Mouse (Mus musculus) spleen, adult 2 months (tissue): ENCODE measurements around the gene Lipc. TPM values are rescaled to one million over a fixed set of nuclear protein-coding genes. Genes with fewer than 3 reads are reported as not detected.

Experiments
- DNase-seq, 2 experiments: peaks; one replicate each; pipeline versions ENCODE4 v3.0.0 to v3.0.0-alpha.2; 2012 to 2021; ENCODE audit warnings: low spot score in 2 of 2, low read depth in 1 of 2
- H3K27ac ChIP-seq: fragments of 200-500 bp; 2 replicates; pipeline ENCODE4 v1.5.1; 2012; ENCODE audit warnings: low read length, inconsistent platforms; ENCODE audit not compliant: insufficient read depth
- H3K27me3 ChIP-seq: fragments of 200-500 bp; 2 replicates; pipeline ENCODE4 v1.6.1; 2012; ENCODE audit warnings: mild to moderate bottlenecking, moderate library complexity, low read length, inconsistent platforms; ENCODE audit not compliant: control insufficient read depth, insufficient read depth
- H3K36me3 ChIP-seq: fragments of 200-500 bp; 2 replicates; pipeline ENCODE4 v1.6.1; 2012; ENCODE audit warnings: mild to moderate bottlenecking, low read length, inconsistent platforms; ENCODE audit not compliant: control insufficient read depth, insufficient read depth
- H3K4me1 ChIP-seq: fragments of 200-500 bp; 2 replicates; pipeline ENCODE4 v1.6.1; 2011; ENCODE audit warnings: inconsistent platforms; ENCODE audit not compliant: control insufficient read depth, insufficient read depth, insufficient read length
- H3K4me3 ChIP-seq: fragments of 200-500 bp; 2 replicates; pipeline ENCODE4 v1.5.1; 2011; ENCODE audit warnings: mild to moderate bottlenecking, inconsistent platforms; ENCODE audit not compliant: insufficient read depth, insufficient read length; ENCODE audit errors: extremely low read depth
- CTCF ChIP-seq: fragments of 200-500 bp; IDR thresholded peaks from 2 replicates; pipeline ENCODE4 v1.5.1; 2011; ENCODE audit warnings: mild to moderate bottlenecking, inconsistent platforms; ENCODE audit not compliant: insufficient read depth, insufficient read length, insufficient replicate concordance; ENCODE audit errors: extremely low read depth
- POLR2A ChIP-seq: fragments of 200-500 bp; IDR thresholded peaks from 2 replicates; pipeline ENCODE4 v1.6.1; 2011; ENCODE audit warnings: low read depth, low read length, inconsistent platforms
- WGBS: fragments of 180-500 bp; shearing (Covaris S2); methylation state at CpG from one replicate; pipeline ENCODE4 v1.1.7; 2018; 5-methylcytosine and 5-hydroxymethylcytosine counted together
- polyA plus RNA-seq: library from polyadenylated mRNA; depleted of rRNA; stranded (reverse); fragments of >200 nt; gene quantifications from 2 replicates; pipeline ENCODE4 v1.2.3, GENCODE M21; 2012

Lipc gene
- polyA plus RNA-seq, 1 experiment = 3.7 TPM

DNA sequence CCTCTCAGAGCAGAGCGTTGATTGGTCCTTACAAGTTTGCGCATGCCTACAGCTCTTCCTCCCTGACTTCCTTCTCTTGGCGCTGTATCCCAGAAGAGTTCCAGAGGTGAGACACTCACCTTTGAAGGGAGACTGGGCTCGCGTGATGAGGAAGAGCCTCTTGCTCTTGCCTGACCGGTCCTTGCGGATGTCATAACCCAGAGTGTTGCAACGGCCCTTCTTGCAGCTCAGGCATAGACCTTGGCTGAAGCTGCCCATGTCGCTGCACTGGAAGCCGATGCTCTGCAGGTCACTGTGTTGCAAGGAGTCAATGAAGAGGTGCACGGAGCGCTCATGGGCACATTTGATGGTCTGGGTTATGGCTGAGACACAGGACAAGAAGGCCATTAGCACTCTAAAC is 139.5 kb downstream of the Lipc start:
- WGBS = 93% methylated on average over 12 of the region's 12 CpGs
- H3K4me3 ChIP-seq = no peak overlapping the region
- TF ChIP-seq POLR2A (no peak), CTCF (no peak)

DNA sequence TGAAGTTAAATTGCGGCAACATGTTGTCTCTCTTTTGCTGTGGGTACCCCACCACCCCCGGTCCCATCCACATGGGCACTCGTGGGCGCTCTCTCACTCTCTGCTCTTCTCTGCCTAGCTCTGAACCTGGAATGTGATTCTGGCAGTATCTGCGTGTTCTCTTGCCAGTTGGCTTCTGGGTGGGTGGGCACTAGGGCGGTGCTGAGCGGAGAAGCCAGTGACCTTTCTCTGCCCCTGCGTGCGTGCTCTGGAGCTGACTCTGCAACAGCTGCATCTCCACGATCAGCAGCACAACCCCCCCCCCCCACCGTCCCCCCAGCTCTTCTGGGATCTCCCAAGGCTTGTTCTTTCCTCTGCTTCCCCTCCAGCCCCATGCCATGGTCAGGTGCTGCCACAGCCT is 144.3 kb downstream of the Lipc start:
- Histone ChIP-seq H3K4me1 (no peaks in the 10 kb centered on the region), H3K4me3 (no peak overlapping the region), H3K36me3 (no peaks in the 10 kb centered on the region), H3K27me3 (no peaks in the 10 kb centered on the region), H3K27ac (no peak overlapping the region)
- WGBS = 62% methylated on average over 11 of the region's 11 CpGs
- no peak for DNase-seq
- no peak for TF ChIP-seq POLR2A
- TF ChIP-seq CTCF = no peak

More for the DNA sequence above, 139.5 kb downstream of the Lipc start:
- Histone ChIP-seq H3K36me3 (no peaks in the 10 kb centered on the region), H3K27me3 (no peaks in the 10 kb centered on the region), H3K4me1 (peaks cover 5% of the 10 kb centered on the region; the same call in 1 of the 2 replicates), H3K27ac (no peak overlapping the region)
- no peak for DNase-seq

DNA sequence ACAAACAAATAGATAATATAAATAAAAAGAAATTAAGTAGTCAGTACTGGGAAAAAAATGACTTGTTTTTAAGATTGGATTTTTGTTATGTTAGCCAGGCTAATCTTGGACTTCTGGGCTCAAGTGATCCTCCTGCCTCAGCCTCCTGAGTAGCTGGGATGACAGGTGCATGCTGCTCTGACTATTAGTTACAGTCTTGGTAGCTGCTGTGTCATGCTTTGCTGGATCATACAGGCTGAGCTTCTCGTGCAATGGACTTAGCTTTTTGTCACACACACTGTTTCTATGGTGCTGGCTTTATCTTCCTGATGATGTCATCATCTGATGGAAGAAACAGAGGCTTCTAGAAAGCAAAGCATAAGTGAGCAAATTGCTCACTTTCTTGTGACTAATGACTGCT is 146.0 kb downstream of the Lipc start:
- 63% methylated on average over 1 of the region's 1 CpGs for WGBS
- no peak overlapping the region for H3K27ac ChIP-seq
- TF ChIP-seq POLR2A (no peak), CTCF (no peak)
- DNase-seq = no peak
- no peaks in the 10 kb centered on the region for H3K36me3 ChIP-seq
- H3K4me1 ChIP-seq = no peaks in the 10 kb centered on the region
- H3K27me3 ChIP-seq = no peaks in the 10 kb centered on the region
- H3K4me3 ChIP-seq = no peak overlapping the region

GRCm38 (mm10) chr9:70802816-70803215 is 149.2 kb downstream of the Lipc start:
- no peaks in the 10 kb centered on the region for H3K4me1 ChIP-seq
- H3K36me3 ChIP-seq = no peaks in the 10 kb centered on the region
- no peak for TF ChIP-seq POLR2A
- TF ChIP-seq CTCF = no peak
- WGBS = 76% methylated on average over 3 of the region's 3 CpGs
- H3K27me3 ChIP-seq = no peaks in the 10 kb centered on the region
- H3K27ac ChIP-seq = no peak overlapping the region
- no peak overlapping the region for H3K4me3 ChIP-seq
- DNase-seq = no peak

- TF ChIP-seq CTCF (no peak), POLR2A (no peak)
- Histone ChIP-seq H3K27me3 (no peaks in the 10 kb centered on the region), H3K4me1 (no peaks in the 10 kb centered on the region), H3K27ac (no peak overlapping the region), H3K36me3 (no peaks in the 10 kb centered on the region), H3K4me3 (no peak overlapping the region)
- DNase-seq = no peak
- WGBS = 94% methylated on average over 3 of the region's 3 CpGs
These were observed 150.3 kb downstream of the Lipc start for GRCm38 (mm10) chr9:70801761-70802160.

DNA sequence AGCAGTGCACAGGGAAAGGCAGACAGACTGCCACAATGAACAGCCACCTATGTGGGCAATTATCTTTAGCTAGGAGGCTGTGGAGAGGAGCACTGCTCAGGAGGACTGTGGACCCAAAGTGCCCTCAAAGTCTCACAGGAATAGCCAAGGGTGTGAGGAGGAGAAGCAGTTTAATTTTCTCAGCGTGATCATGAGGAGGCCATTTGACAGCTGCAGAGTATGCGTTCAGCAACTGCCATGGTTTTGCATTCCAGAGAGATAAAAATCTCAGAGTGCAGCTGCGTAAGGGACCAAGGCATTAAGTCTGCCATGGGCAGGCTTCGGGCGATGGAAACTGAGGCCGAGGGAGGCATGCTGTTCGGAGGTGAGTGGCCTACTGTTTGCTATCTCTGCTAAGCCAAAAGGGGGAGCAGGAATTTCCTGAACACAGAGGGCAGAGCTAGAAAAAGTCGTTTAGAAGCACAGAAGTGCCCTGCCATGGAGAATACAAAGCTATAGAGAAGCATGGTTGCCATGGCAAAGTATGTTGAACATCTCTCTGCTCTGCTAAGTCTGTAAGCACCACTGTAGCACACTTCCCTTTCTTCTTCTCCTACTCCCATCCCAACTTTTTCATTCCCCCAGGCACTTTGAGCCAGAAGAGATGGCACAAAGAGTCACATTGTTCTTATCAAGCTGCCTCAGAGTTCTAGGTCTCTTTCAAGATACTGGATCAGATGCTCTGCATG is 151.3 kb downstream of the Lipc start:
- H3K36me3 ChIP-seq = no peaks in the 10 kb centered on the region
- no peak overlapping the region for H3K27ac ChIP-seq
- no peaks in the 10 kb centered on the region for H3K27me3 ChIP-seq
- 67% methylated on average over 8 of the region's 8 CpGs for WGBS
- TF ChIP-seq POLR2A = no peak
- no peak for TF ChIP-seq CTCF
- no peak overlapping the region for H3K4me3 ChIP-seq
- DNase-seq = no peak
- H3K4me1 ChIP-seq = no peaks in the 10 kb centered on the region

DNA sequence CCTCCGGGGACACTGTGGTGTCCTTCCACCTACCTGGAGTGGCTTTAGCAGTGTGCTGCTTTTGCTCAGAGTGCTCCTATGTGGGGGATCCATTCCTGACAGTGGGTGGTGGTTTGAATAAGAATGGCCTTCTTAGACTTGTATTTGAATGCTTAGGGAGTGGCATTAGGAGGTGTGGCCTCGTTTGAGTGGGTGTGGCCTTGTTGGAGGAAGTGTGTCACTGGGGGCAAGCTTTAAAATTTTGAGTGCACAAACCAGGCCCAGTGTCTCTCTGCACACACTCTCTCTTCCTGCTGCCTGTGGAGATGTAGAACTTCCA is 156.6 kb downstream of the Lipc start:
- H3K36me3 ChIP-seq = no peaks in the 10 kb centered on the region
- 77% methylated on average over 2 of the region's 2 CpGs for WGBS
- no peak overlapping the region for H3K4me3 ChIP-seq
- no peaks in the 10 kb centered on the region for H3K4me1 ChIP-seq
- H3K27me3 ChIP-seq = no peaks in the 10 kb centered on the region
- DNase-seq = no peak
- no peak overlapping the region for H3K27ac ChIP-seq
- no peak for TF ChIP-seq CTCF
- TF ChIP-seq POLR2A = no peak
